Mouse (Mus musculus) heart, embryonic 13.5 days (tissue): ENCODE results near the gene Mrpl43. TPM values are rescaled to one million over a fixed set of nuclear protein-coding genes. Genes with fewer than 3 reads are reported as not detected.

Experiments used
- ATAC-seq: fragments of 200-750 bp; cut with Nextera tagmentation; 2 replicates; pipeline ENCODE4 v1.8.0; 2017; ENCODE audit warnings: moderate TSS enrichment; ENCODE audit not compliant: insufficient number of reproducible peaks, low FRiP score, low TSS enrichment; ENCODE audit errors: extremely low read depth
- H3K27ac ChIP-seq: fragments of 300-500 bp; sonication (generic); replicated peaks from 2 replicates; pipeline ENCODE4 v1.5.1; 2015; ENCODE audit warnings: moderate library complexity, mild to moderate bottlenecking, inconsistent platforms
- H3K27me3 ChIP-seq: fragments of 300-500 bp; sonication (generic); replicated peaks from 2 replicates; pipeline ENCODE4 v1.6.1; 2015; ENCODE audit warnings: mild to moderate bottlenecking, inconsistent platforms
- H3K36me3 ChIP-seq: fragments of 300-500 bp; sonication (generic); 2 replicates; pipeline ENCODE4 v1.6.1; 2015; ENCODE audit warnings: mild to moderate bottlenecking, inconsistent platforms
- H3K4me1 ChIP-seq: fragments of 300-500 bp; sonication (generic); 2 replicates; pipeline ENCODE4 v1.6.1; 2015; ENCODE audit warnings: inconsistent platforms
- H3K4me2 ChIP-seq: fragments of 300-500 bp; sonication (generic); 2 replicates; pipeline ENCODE4 v1.6.1; 2015; ENCODE audit warnings: inconsistent platforms, mild to moderate bottlenecking, moderate library complexity
- H3K4me3 ChIP-seq: fragments of 300-500 bp; sonication (generic); 2 replicates; pipeline ENCODE4 v1.5.1; 2015; ENCODE audit warnings: moderate library complexity, mild to moderate bottlenecking, inconsistent platforms
- H3K9ac ChIP-seq: fragments of 300-500 bp; sonication (generic); 2 replicates; pipeline ENCODE4 v1.6.1; 2015; ENCODE audit warnings: inconsistent platforms, mild to moderate bottlenecking, moderate library complexity
- H3K9me3 ChIP-seq: fragments of 300-500 bp; sonication (generic); 2 replicates; pipeline ENCODE4 v1.6.1; 2016; ENCODE audit warnings: inconsistent platforms
- WGBS: fragments of 180-500 bp; shearing (Covaris S2); methylation state at CpG from one replicate; pipeline ENCODE4 v1.1.7; 2015; ENCODE audit warnings: mixed read lengths; 5-methylcytosine and 5-hydroxymethylcytosine counted together
- polyA plus RNA-seq: library from polyadenylated mRNA; unstranded; fragments of >200 nt; fragmentation: Nextera tagmentation; extraction: Ambion mirVana; gene quantifications from 2 replicates; pipeline ENCODE4 v1.2.1, GENCODE M21; 2015

Mrpl43 gene
- polyA plus RNA-seq, 1 experiment from 2014 or later = 55.9 TPM

GRCm38 (mm10) chr19:44965978-44966377 is 40.3 kb downstream of the Mrpl43 start:
- H3K36me3 ChIP-seq = peaks cover 93% of the 10 kb centered on the region
- no peaks in the 10 kb centered on the region for H3K27me3 ChIP-seq
- H3K4me3 ChIP-seq = no peak overlapping the region
- no peak overlapping the region for H3K9ac ChIP-seq
- no peaks in the 10 kb centered on the region for H3K9me3 ChIP-seq
- WGBS = 86% methylated on average over 1 of the region's 1 CpGs
- ATAC-seq = no peak
- no peak overlapping the region for H3K4me2 ChIP-seq
- no peak overlapping the region for H3K27ac ChIP-seq
- no peaks in the 10 kb centered on the region for H3K4me1 ChIP-seq

- Histone ChIP-seq H3K36me3 (peaks cover 93% of the 10 kb centered on the region), H3K4me3 (no peak overlapping the region), H3K4me1 (no peaks in the 10 kb centered on the region), H3K4me2 (no peak overlapping the region), H3K27ac (no peak overlapping the region), H3K9me3 (no peaks in the 10 kb centered on the region), H3K9ac (no peak overlapping the region), H3K27me3 (no peaks in the 10 kb centered on the region)
- ATAC-seq = no peak
- 95% methylated on average over 2 of the region's 2 CpGs for WGBS
Observed at GRCm38 (mm10) chr19:44959633-44960032, 46.6 kb downstream of the Mrpl43 start.

Other genes with a start within 250 kb of the Mrpl43 start
- 27.2 and 29.7 TPM in 2 replicates for gene Slf2, start 75.3 kb downstream of the Mrpl43 start, polyA plus RNA-seq
- gene Sema4g, start 17.3 kb downstream of the Mrpl43 start, polyA plus RNA-seq = 0.60 and 0.96 TPM in 2 replicates
- gene Twnk, start 779 bp downstream of the Mrpl43 start, polyA plus RNA-seq = 16.3 and 16.7 TPM in 2 replicates
- gene Lzts2, start 8.0 kb upstream of the Mrpl43 start, polyA plus RNA-seq = 39.3 and 39.9 TPM in 2 replicates
- 0.15 TPM in 1 of 2 replicates, not detected in the other for gene Pdzd7, start 39.3 kb upstream of the Mrpl43 start, polyA plus RNA-seq
- 17.6 and 19.6 TPM in 2 replicates for gene Sfxn3, start 41.1 kb upstream of the Mrpl43 start, polyA plus RNA-seq
- gene Kazald1, start 68.8 kb upstream of the Mrpl43 start, polyA plus RNA-seq = 5.8 and 6.5 TPM in 2 replicates
- gene Tlx1, start 144.2 kb upstream of the Mrpl43 start, polyA plus RNA-seq = 0.11 and 0.23 TPM in 2 replicates
- gene Lbx1, start 229.4 kb upstream of the Mrpl43 start, polyA plus RNA-seq = not detected in 2 replicates